Mouse (Mus musculus): Measurements from ENCODE around the gene Mepe.

DNA sequence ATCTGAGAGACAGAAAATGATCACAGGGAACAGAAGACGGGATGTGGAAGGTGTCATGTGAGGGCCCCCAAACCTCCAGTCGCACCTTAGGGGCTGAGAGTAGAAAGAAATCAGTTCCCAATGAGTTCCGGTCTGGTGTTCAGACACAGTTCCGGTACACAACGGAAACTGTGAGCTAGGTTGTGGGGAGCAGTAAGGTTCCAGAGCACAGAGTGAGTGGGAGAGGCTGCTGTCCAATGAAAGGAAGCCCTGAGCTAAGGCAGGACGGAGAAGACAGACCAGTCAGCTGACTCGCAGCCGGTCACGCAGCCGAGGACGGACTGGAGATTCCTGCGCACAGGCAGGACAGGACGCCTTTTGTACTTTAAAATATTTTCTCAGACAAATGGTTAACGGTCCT, 9.4 kb downstream of the Mepe start:
- no peak for TF ChIP-seq CTCF (IDR thresholded peaks at IDR 0.05; ENCODE audit: low read depth, low read length)
- no peak for TF ChIP-seq POLR2A (IDR thresholded peaks at IDR 0.05; ENCODE audit: extremely low read depth, insufficient read depth, low read length)
